Mouse (Mus musculus) lung, adult 2 months (tissue): Measurements from ENCODE around the gene Ptbp1. TPM values are rescaled to one million over a fixed set of nuclear protein-coding genes. Genes with fewer than 3 reads are reported as not detected.

Source experiments
- DNase-seq: peaks from one replicate; pipeline ENCODE4 v3.0.0; 2022
- H3K4me1 ChIP-seq: fragments of 200-500 bp; 2 replicates; pipeline ENCODE4 v1.6.1; 2011; ENCODE audit warnings: low read length; ENCODE audit not compliant: control insufficient read depth, insufficient read depth
- H3K4me3 ChIP-seq: fragments of 200-500 bp; replicated peaks from 2 replicates; pipeline ENCODE3; 2011; ENCODE audit warnings: low read depth, mild to moderate bottlenecking, control low read depth, low read length; ENCODE audit errors: extremely low read depth
- CTCF ChIP-seq: fragments of 200-500 bp; IDR thresholded peaks from 2 replicates; pipeline ENCODE4 v1.5.1; 2011; ENCODE audit warnings: mild to moderate bottlenecking, low read length, control low read depth; ENCODE audit not compliant: insufficient read depth
- POLR2A ChIP-seq: fragments of 200-500 bp; IDR thresholded peaks from 2 replicates; pipeline ENCODE4 v1.6.1; 2011; ENCODE audit warnings: low read depth, mild to moderate bottlenecking, control low read depth, low read length, borderline replicate concordance; ENCODE audit errors: extremely low read depth
- WGBS: fragments of 180-500 bp; shearing (Covaris S2); methylation state at CpG from one replicate; pipeline ENCODE4 v1.1.7; 2018; 5-methylcytosine and 5-hydroxymethylcytosine counted together
- polyA plus RNA-seq: library from polyadenylated mRNA; depleted of rRNA; stranded (reverse); fragments of >200 nt; gene quantifications from 2 replicates; pipeline ENCODE4 v1.2.3, GENCODE M21; 2012

Ptbp1 gene
- polyA plus RNA-seq, 1 experiment, result 265 TPM

DNA sequence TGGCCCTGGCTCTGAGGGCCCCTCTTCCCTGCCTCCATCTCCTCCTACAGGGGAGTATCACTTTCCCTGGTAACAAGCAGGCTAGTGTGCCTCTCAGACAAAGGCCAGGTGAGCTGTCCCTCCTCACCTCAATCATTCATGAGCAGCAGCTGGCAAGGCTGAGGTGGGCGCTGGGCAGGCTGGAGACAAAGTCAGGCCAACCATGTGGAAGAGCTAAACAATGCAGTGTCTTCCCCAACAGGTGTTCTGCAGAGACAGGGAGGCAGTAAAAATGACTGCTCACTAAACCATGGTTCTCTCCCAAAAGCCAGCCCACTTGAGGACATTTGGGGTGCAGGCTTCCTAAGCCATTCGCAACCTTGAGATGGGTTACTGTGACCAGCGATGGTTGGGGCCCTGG is 2.6 kb upstream of the Ptbp1 start:
- 44% methylated on average over 3 of the region's 3 CpGs for WGBS
- Histone ChIP-seq H3K4me3 (no peak overlapping the region), H3K4me1 (peaks cover 18% of the 10 kb centered on the region)
- TF ChIP-seq POLR2A (no peak), CTCF (no peak)
- DNase-seq, result no peak

DNA sequence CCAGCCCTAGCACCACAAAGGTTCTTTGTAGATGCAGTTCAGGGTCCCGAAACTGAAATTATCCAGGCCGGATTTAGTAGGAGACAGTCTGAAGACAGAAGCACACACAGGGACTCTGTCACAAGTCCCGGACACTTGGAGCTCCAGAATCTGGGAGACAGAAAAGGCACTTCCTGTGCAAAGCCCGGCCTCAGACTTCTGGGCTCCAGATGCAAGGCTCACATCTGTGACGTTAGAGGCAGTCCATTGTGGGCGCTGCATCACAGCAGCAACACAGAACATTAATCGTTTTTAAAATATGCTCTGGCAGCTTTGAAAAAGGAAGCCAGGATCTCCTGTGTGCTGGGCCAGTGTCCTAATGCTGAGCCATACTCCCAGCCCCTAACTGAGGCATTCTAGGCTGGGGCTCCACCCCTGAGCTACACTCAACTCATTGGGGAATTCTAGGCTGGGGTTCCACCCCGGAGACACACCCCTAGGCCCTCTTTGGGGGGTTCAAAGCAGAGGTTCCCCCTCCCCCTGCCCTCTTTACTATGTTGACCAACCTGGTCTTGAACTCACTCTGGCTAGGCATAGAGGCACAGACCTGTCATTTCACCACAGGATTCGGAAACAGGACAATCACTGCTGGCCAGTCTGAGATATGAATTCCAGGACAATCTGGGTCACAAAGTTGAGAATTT is 2.0 kb upstream of the Ptbp1 start:
- no peak for TF ChIP-seq CTCF
- TF ChIP-seq POLR2A, result peak; percentile 34; the same call in 1 of the 2 replicates
- WGBS, result 22% methylated on average over 9 of the region's 9 CpGs
- no peak for DNase-seq
- H3K4me3 ChIP-seq, result no peak overlapping the region
- peaks cover 24% of the 10 kb centered on the region for H3K4me1 ChIP-seq

DNA sequence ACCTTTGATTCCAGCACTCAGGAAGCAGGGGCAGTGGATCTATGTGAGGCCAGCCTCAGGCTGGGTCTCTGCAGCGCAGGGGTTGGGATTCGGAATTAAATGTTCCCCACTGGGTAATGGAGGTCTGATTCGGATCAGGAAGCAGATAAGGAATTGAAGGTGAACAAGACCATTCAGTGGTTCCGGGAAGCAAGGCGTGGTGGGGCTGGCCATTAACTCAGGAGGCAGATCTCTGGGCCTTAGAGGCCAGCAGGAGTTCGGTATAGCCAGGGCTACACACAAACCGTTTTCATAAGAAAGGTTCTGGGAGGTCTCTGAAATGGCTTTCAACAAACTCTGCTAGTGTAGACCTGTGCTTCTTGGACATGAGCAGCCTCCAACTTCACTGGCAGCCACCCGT is 1.4 kb upstream of the Ptbp1 start:
- TF ChIP-seq CTCF (no peak), POLR2A (no peak)
- WGBS, result 12% methylated on average over 8 of the region's 8 CpGs
- DNase-seq, result no peak
- Histone ChIP-seq H3K4me1 (peaks cover 29% of the 10 kb centered on the region), H3K4me3 (peak overlapping the region; percentile 31)

GRCm38 (mm10) chr10:79853392-79853791 is 835 bp upstream of the Ptbp1 start:
- Histone ChIP-seq H3K4me3 (peak overlapping the region; percentile 66), H3K4me1 (peaks cover 35% of the 10 kb centered on the region)
- peak; percentile 93 for DNase-seq
- WGBS, result 1% methylated on average over 15 of the region's 15 CpGs
- TF ChIP-seq POLR2A, result peak; percentile 40; the same call in 1 of the 2 replicates
- TF ChIP-seq CTCF, result no peak

DNA sequence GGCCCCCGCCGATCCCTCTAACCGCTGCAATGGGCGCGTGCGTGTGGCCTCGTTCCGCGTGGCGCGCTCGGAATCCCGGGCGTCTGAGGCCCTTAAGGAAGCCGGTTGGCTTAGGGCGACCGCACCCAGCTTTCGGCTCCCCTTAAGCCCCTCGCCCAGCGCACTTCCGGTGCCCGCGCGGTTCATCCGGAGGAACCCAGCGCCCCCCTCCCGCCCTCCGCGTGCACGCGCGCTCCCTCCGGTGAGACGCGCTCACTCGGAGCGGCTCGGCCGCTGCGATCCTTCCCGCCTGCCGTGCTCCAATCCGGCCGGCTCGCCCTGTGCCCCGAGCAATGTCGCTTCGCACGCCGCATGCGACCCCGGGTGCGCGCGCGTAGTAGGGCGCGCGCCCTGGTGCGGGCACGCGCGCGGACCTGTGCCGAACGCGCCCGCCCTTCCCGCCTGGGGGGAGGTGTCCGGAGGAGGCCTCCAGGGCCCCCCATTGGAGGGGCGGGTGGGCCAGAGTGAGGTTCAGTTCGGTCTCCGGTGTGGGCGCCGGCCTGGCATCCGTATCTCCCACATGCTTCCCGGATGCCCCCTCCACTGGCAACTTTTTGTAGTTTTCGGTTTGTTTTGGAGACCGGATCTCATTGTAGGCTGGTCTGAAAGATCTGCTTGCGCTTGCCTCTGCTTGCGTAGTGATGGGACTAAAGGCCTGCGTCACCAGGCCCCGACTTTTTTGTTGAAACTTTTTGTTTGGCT is 744 bp downstream of the Ptbp1 start:
- Histone ChIP-seq H3K4me1 (peaks cover 43% of the 10 kb centered on the region), H3K4me3 (peak overlapping the region; percentile 88)
- peak; percentile 77 for DNase-seq
- TF ChIP-seq CTCF (no peak), POLR2A (no peak)
- WGBS, result under 1% methylated on average over 81 of the region's 83 CpGs

DNA sequence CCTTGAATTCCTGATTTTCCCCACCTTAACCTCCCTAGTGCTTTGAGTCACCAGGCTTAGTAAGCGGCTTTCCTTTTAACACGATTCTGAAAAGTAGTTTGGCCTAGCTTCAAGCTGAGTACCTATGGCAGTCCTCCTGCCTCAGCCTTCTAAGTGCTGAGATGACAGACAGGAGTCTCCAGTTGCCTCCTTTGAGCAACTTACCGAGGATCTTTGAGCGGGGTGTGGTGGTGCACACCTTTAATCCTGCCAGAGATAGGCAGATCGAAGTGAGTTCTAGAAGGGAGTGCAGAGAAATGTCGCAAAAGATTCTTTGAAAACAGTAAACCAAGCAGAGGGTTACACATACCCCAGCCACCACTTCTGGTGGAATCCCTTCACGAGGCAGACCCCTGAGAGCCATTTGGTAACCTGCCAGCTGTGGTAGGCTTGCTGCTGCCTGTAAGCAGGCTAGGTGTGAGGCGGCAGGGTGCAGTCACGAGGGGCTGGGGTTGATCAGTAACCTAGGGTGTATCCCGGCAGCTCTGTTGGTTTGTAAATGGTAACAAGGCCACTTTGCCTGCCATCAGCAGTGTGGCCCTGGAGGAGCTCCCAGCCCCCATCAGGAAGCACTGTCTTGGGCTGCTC is 1.4 kb downstream of the Ptbp1 start:
- TF ChIP-seq POLR2A (peak; percentile 26; the same call in 1 of the 2 replicates), CTCF (no peak)
- under 1% methylated on average over 10 of the region's 10 CpGs for WGBS
- DNase-seq, result no peak
- Histone ChIP-seq H3K4me1 (peaks cover 43% of the 10 kb centered on the region), H3K4me3 (peak overlapping the region; percentile 88)

GRCm38 (mm10) chr10:79856280-79856679 is 2.1 kb downstream of the Ptbp1 start:
- DNase-seq, result no peak
- Histone ChIP-seq H3K4me3 (peak overlapping the region; percentile 2), H3K4me1 (peaks cover 44% of the 10 kb centered on the region)
- 6% methylated on average over 6 of the region's 6 CpGs for WGBS
- TF ChIP-seq CTCF, result no peak
- TF ChIP-seq POLR2A, result no peak

DNA sequence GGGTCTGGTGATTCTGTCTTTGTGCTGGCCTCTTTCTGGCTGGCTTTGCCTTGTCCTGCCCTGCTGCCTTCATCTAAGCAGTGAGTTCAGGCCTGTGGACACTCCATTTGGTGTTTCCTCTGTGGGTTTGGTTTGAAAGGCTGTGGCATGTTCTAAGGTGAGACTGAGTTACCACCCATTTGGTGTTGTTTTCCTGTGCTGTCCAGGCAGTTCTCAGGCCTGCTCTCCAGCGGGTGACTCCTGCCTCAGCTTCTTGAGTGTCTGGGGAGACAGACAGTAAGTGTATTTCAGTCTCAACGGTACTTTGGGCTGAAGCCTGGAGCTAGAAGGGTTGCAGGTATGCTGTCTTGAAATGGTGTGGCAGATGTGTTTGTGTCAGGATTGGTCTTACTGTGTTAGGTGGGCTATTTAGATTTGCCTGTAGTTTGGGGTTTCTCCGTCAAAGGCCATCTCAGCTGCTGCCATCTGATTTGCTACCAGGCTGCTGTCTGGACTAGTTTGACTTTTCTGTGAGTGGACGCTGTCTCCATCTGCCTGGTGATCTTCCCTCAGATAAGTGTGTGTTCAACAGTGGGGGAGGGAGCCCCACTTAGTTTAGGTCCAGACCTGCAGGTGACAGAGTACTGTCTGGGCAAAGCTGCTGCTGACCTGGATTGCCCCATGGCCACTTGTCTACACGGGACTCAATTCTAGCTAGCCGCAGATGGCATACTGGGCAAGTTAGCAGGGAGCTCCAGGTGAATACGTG is 2.7 kb downstream of the Ptbp1 start:
- 6% methylated on average over 7 of the region's 7 CpGs for WGBS
- TF ChIP-seq POLR2A (no peak), CTCF (no peak)
- H3K4me1 ChIP-seq, result peaks cover 43% of the 10 kb centered on the region
- H3K4me3 ChIP-seq, result peak overlapping the region; percentile 25
- DNase-seq, result no peak

DNA sequence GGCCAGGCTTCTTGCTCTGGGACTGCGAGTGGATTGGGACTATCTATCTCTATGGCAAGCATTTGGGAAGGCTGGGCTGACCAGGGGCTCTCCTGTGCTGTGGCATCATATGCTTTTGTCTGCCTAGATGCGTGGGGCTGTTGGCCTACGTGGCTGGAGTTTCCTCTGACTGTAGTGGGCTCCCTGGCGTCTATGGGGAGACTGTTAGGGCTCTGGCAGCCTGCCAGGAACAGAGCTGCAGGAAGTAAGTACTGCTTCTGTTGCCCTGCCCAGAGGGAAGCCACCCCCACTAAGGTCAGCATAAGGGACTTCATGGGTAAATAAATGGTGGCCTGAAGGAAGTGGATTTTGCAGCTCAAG is 3.2 kb downstream of the Ptbp1 start:
- WGBS, result 3% methylated on average over 4 of the region's 4 CpGs
- TF ChIP-seq POLR2A, result no peak
- TF ChIP-seq CTCF, result no peak
- peak; percentile 62 for DNase-seq
- peaks cover 41% of the 10 kb centered on the region for H3K4me1 ChIP-seq
- peak overlapping the region; percentile 25 for H3K4me3 ChIP-seq
